Mouse (Mus musculus) liver, postnatal 0 days (tissue): Measurements from ENCODE around the gene Mmp15. TPM values are rescaled to one million over a fixed set of nuclear protein-coding genes. Genes with fewer than 3 reads are reported as not detected.

ENCODE experiments used
- ATAC-seq: fragments of 200-750 bp; cut with Nextera tagmentation; 2 replicates; pipeline ENCODE4 v1.8.0; 2017; ENCODE audit warnings: mild to moderate bottlenecking, moderate library complexity
- DNase-seq: peaks from one replicate; pipeline ENCODE4 v3.0.0-alpha.2; 2016
- H3K27ac ChIP-seq: fragments of 300-500 bp; sonication (generic); 2 replicates; pipeline ENCODE4 v1.5.1; 2014; ENCODE audit warnings: antibody characterized with exemption, moderate library complexity, mild to moderate bottlenecking, low read depth
- H3K27me3 ChIP-seq: fragments of 300-500 bp; sonication (generic); 2 replicates; pipeline ENCODE4 v1.6.1; 2014; ENCODE audit warnings: low read length, control low read depth, mixed read lengths; ENCODE audit not compliant: insufficient read depth
- H3K36me3 ChIP-seq: fragments of 300-500 bp; sonication (generic); replicated peaks from 2 replicates; pipeline ENCODE4 v1.6.1; 2014; ENCODE audit warnings: mild to moderate bottlenecking, control low read depth, low read length, moderate library complexity, mixed read lengths; ENCODE audit not compliant: insufficient read depth
- H3K4me1 ChIP-seq: fragments of 300-500 bp; sonication (generic); 2 replicates; pipeline ENCODE4 v1.6.1; 2014; ENCODE audit warnings: antibody characterized with exemption, mild to moderate bottlenecking, control low read depth; ENCODE audit not compliant: insufficient read depth
- H3K4me2 ChIP-seq: fragments of 300-500 bp; sonication (generic); 2 replicates; pipeline ENCODE4 v1.6.1; 2014; ENCODE audit warnings: low read depth, mild to moderate bottlenecking, low read length, moderate library complexity, mixed read lengths
- H3K4me3 ChIP-seq: fragments of 300-500 bp; sonication (generic); 2 replicates; pipeline ENCODE4 v1.5.1; 2014; ENCODE audit warnings: low read depth, low read length
- H3K9ac ChIP-seq: fragments of 300-500 bp; sonication (generic); replicated peaks from 2 replicates; pipeline ENCODE4 v1.6.1; 2014; ENCODE audit warnings: mild to moderate bottlenecking, moderate library complexity
- H3K9me3 ChIP-seq: fragments of 300-500 bp; sonication (generic); 2 replicates; pipeline ENCODE4 v1.6.1; 2016; ENCODE audit warnings: mild to moderate bottlenecking, control low read depth, low read length, mixed read lengths
- CTCF ChIP-seq: sonication (generic); IDR thresholded peaks from 2 replicates; pipeline ENCODE4 v1.5.1; 2016; ENCODE audit warnings: antibody characterized with exemption, low read depth
- EP300 ChIP-seq: IDR thresholded peaks from 2 replicates; pipeline ENCODE4 v1.6.1; 2016; ENCODE audit warnings: antibody characterized with exemption, low read depth, mild to moderate bottlenecking
- WGBS: fragments of 180-500 bp; shearing (Covaris S2); extraction: QIAGEN DNeasy Blood & Tissue Kit; methylation state at CpG from one replicate; pipeline ENCODE4 v1.1.7; 2014; ENCODE audit not compliant: insufficient replicate concordance; 5-methylcytosine and 5-hydroxymethylcytosine counted together
- polyA plus RNA-seq: library from polyadenylated mRNA; unstranded; fragments of >200 nt; fragmentation: Nextera tagmentation; extraction: Ambion mirVana; gene quantifications from 2 replicates; pipeline ENCODE4 v1.2.1, GENCODE M21; 2015

Mmp15 gene
- polyA plus RNA-seq, 1 experiment from 2014 or later: 0.66 TPM

DNA sequence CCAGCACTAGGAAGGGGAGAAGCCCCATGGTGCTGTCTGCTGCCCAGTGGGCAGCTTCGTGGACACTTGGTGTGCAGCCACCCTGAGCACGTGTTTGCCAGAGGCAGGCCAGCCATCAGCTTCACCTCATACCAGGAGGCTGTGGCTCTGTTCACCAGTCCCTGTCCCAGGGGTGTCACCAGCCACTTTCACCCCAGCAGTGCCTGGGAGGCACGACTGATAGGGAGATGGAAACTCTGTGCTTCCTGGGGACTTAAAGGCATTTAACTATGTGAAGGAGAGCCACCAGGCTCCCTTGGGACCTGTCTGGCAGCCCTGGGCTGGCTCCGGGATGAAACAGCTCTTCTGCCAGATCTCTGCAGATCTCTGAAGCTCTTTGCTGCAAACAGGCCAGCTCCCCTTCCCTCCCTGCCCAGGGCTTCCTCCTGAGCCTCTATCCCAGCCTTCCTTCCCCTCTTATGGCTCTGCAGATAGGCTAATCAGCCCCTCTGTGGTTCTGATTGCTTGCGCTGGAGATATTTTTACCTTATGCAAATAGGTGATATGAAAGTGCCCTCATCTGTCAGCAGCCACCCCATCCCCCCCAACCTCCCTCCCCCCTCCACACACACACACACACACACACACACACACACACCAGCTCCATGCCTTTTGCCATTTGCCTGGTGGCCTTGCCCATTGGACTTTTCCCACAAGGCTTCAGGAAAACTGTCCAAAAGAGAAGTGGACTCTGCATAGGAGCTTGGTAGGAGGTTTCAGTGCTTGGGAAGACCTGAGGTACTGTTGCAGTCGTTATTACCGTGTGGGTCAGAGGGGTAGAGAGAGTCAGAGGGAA is 8.3 kb downstream of the Mmp15 start:
- 36% methylated on average over 7 of the region's 7 CpGs for WGBS
- no peak overlapping the region for H3K4me3 ChIP-seq
- H3K36me3 ChIP-seq: no peaks in the 10 kb centered on the region
- H3K27me3 ChIP-seq: no peaks in the 10 kb centered on the region
- TF ChIP-seq CTCF: no peak
- TF ChIP-seq EP300: peak; percentile 47; the same call in 1 of the 2 replicates
- H3K9ac ChIP-seq: no peak overlapping the region
- DNase-seq: no peak
- ATAC-seq: peak; percentile 41; the same call in 1 of the 2 replicates
- no peak overlapping the region for H3K4me2 ChIP-seq
- H3K27ac ChIP-seq: no peak overlapping the region
- H3K4me1 ChIP-seq: peaks cover 22% of the 10 kb centered on the region
- H3K9me3 ChIP-seq: no peaks in the 10 kb centered on the region

DNA sequence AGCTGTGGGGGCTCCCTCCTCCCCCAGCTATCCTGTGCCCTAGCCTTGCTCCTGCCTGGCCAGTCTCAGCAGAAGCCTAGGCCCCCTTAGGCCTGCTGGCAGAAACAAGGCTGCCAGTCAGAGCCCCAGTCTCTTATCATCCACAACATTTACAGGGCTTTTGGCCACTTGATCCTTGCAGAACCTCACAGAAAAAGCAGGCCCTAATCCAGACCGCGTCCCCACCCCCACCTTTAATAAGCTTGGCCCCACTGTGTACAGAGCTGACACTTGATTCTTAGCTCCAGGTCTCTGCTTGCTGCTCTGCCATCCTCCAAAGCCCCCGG is 8.9 kb downstream of the Mmp15 start:
- H3K27ac ChIP-seq: no peak overlapping the region
- 65% methylated on average over 3 of the region's 3 CpGs for WGBS
- ATAC-seq: no peak
- peaks cover 22% of the 10 kb centered on the region for H3K4me1 ChIP-seq
- H3K4me2 ChIP-seq: no peak overlapping the region
- TF ChIP-seq EP300 (no peak), CTCF (no peak)
- H3K9me3 ChIP-seq: no peaks in the 10 kb centered on the region
- no peak for DNase-seq
- no peaks in the 10 kb centered on the region for H3K36me3 ChIP-seq
- no peak overlapping the region for H3K9ac ChIP-seq
- H3K27me3 ChIP-seq: no peaks in the 10 kb centered on the region
- no peak overlapping the region for H3K4me3 ChIP-seq

GRCm38 (mm10) chr8:95362272-95362671 is 10.2 kb downstream of the Mmp15 start:
- Histone ChIP-seq H3K27me3 (no peaks in the 10 kb centered on the region), H3K4me1 (peaks cover 22% of the 10 kb centered on the region), H3K4me3 (no peak overlapping the region), H3K27ac (no peak overlapping the region), H3K9me3 (no peaks in the 10 kb centered on the region), H3K4me2 (no peak overlapping the region), H3K36me3 (no peaks in the 10 kb centered on the region), H3K9ac (no peak overlapping the region)
- DNase-seq: no peak
- 53% methylated on average over 6 of the region's 6 CpGs for WGBS
- TF ChIP-seq CTCF (no peak), EP300 (no peak)
- no peak for ATAC-seq

- 84% methylated on average over 2 of the region's 2 CpGs for whole genome bisulfite sequencing
Observed at GRCm38 (mm10) chr8:95363849-95364248, 11.8 kb downstream of the Mmp15 start.

DNA sequence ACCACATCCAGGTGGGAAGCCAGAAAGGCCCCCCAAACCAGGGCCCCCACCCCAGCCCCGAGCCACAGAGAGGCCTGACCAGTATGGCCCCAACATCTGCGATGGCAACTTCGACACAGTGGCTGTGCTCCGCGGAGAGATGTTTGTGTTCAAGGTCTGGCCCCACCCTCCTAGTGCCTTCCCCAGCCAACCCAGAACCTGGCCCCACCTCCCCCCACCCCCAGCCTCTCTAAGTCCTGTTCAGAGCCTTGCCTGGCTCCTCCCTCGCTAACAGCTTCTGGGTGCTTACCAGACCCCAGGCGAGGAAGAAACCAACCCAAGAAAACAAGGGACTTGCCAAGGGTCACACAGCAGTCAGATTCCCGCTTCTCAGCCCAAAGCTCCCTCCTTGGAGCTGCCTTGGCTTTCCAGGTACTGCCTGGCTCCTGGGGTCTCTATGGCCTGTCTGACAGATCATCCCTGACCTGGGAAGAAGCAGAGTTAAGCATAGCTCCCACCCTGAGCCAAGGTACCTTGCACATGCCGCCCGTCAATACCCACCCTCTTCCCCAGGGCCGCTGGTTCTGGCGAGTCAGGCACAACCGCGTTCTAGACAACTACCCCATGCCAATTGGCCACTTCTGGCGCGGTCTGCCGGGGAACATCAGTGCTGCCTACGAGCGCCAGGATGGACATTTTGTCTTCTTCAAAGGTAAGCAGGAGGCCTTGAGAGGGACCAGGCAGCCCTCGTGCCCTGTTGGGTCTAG is 17.7 kb downstream of the Mmp15 start:
- TF ChIP-seq EP300 (no peak), CTCF (no peak)
- Histone ChIP-seq H3K9me3 (no peaks in the 10 kb centered on the region), H3K36me3 (no peaks in the 10 kb centered on the region), H3K4me2 (no peak overlapping the region), H3K9ac (no peak overlapping the region), H3K27me3 (no peaks in the 10 kb centered on the region), H3K4me1 (no peaks in the 10 kb centered on the region), H3K27ac (no peak overlapping the region), H3K4me3 (no peak overlapping the region)
- WGBS: 48% methylated on average over 20 of the region's 20 CpGs
- DNase-seq (peak; percentile 39), ATAC-seq (peak; percentile 44; the same call in 1 of the 2 replicates)

More at GRCm38 (mm10) chr8:95363849-95364248, 11.8 kb downstream of the Mmp15 start:
- peaks cover 20% of the 10 kb centered on the region for H3K4me1 ChIP-seq
- no peak overlapping the region for H3K9ac ChIP-seq
- H3K4me2 ChIP-seq: no peak overlapping the region
- no peaks in the 10 kb centered on the region for H3K27me3 ChIP-seq
- no peak overlapping the region for H3K27ac ChIP-seq
- H3K36me3 ChIP-seq: no peaks in the 10 kb centered on the region
- no peak overlapping the region for H3K4me3 ChIP-seq
- TF ChIP-seq EP300: no peak
- no peak for TF ChIP-seq CTCF
- no peak for ATAC-seq
- DNase-seq: no peak
- no peaks in the 10 kb centered on the region for H3K9me3 ChIP-seq

DNA sequence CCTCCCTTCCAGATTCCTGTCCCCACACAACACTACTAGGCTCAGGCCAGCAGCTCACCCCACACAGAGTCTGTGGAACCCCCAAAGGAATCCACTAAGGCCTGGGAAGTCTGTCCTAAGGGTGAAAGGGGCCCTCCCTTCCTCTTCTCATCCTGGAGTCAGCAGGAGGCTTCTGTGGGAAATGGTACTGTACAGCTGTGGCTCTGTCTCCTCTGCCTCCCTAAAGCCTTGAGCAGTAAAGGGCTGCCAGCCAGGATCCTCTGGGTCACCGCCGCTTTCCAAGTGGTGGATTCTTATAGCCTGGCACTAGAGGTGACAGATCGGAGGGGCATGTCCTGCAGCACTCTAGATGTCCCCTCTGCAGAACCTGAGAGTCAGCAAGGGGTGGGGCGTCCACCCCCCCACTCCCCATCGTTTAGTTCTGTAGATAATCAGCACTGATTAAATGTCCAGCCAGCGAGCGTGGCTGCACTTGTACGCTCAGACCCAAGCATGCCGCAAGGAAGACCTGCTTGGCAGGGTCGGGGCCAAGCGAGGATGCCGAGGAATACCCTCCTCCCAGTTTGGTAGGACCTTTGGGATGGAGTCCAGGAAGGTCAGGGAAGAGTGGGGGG is 21.4 kb downstream of the Mmp15 start:
- no peak for TF ChIP-seq CTCF
- TF ChIP-seq EP300: no peak
- Histone ChIP-seq H3K9me3 (no peaks in the 10 kb centered on the region), H3K27ac (no peak overlapping the region), H3K27me3 (no peaks in the 10 kb centered on the region), H3K4me1 (peaks cover 7% of the 10 kb centered on the region; the same call in 1 of the 2 replicates), H3K4me3 (no peak overlapping the region), H3K9ac (no peak overlapping the region), H3K36me3 (no peaks in the 10 kb centered on the region), H3K4me2 (no peak overlapping the region)
- no peak for DNase-seq
- WGBS: 57% methylated on average over 12 of the region's 12 CpGs
- no peak for ATAC-seq
